Mouse (Mus musculus) right cerebral cortex, adult 2 months (tissue): Measurements from ENCODE around the gene Flywch2.
A peak's percentile ranks its signal among the peaks of the same experiment; 100 is the strongest.

Experiments used
- DNase-seq, 2 experiments: peaks; one replicate each; pipeline ENCODE4 v3.0.0; 2021 to 2022; ENCODE audit warnings: low spot score in 2 of 2

The Flywch2 gene

GRCm38 (mm10) chr17:23748631-23749391, 37.1 kb downstream of the Flywch2 start:
- DNase-seq, result peak; percentile 77

DNA sequence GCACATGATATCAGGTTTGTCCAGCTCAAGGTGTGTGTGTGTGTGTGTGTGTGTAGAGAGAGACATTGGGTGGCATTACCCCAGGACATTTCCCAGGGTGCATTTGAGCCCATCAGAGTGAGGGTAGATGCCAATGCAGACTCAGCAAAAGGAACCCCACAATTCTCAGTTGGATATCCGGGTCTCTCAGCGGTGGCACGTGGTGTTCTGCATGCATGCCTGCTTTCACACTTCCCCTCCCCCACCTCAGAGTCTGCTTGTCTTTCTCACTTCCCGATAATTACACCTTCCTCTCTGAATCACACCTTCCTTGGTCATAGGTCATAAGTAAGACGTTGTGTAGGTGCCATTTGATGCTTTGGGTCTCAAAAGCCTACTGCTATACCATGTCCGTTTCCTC, 37.9 kb downstream of the Flywch2 start:
- no peak for DNase-seq

- DNase-seq, result no peak
These were observed 38.4 kb downstream of the Flywch2 start for GRCm38 (mm10) chr17:23747471-23747870.

DNA sequence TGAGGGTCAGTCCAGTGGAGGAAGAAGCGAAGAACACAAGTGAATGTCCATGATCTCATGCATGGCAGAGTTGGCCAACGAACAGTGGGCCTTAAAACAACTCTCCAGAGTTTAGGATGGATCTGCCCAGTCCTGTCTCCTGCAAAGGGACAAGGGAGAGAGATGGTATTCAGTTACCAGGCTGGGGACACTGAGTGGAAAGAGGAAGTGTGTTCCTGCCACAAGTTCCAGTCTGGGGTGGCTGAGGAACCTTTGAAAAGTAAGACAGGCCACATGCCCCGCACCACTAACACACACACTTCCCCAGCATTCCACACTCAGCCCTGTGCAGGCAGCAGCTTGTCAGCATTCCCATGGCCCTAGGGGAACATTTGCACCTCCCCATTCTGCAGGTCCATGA, 39.1 kb downstream of the Flywch2 start:
- DNase-seq, result no peak

GRCm38 (mm10) chr17:23746311-23746710, 39.6 kb downstream of the Flywch2 start:
- DNase-seq, result no peak

GRCm38 (mm10) chr17:23745301-23746251, 40.3 kb downstream of the Flywch2 start, which contains the start of gene Kremen2:
Gene Kremen2, minus strand, starts transcription at chr17:23745833.
- DNase-seq, result no peak

DNA sequence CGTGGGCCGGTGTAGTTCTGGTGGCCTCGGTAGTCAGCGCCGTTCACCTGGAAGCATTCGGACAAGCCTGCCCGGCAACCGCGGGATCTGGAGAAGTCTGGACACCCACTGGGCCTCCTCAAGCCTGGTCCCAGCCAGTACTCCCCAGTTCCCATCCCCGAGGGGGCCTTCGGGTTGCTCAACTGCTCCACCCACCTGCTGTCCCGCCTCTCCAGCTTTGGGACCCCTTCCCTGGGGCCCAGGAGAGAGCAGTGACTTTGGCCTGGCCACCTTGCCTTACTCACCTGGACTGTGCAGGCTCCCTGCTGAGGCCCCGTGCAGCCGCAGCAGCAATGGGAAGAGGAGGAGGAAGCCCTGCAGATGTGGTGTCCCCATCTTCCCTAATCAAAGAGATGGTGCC, 41.2 kb downstream of the Flywch2 start:
- no peak for DNase-seq

DNA sequence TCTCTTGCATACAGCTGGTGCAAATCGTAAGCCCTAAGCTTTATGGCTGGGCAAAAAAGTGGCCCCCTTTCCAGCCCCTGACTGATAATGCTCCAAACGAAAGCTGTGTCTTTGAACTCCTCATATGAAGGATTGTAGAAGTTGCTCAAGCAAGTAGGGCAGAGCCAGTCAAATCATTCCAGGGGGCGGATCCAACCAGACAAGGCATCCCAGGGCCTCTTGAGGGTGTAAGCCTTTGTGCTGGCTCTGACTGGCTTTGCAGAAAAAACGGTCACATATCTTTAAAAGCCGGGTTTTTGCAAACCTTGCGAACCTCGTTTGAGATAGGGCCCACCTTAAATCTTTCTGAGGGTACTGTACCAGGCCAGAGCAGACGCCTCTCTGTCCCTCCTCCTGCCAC, 41.8 kb downstream of the Flywch2 start:
- no peak for DNase-seq

GRCm38 (mm10) chr17:23742941-23743340, 42.9 kb downstream of the Flywch2 start:
- DNase-seq, result no peak

- no peak for DNase-seq
These were observed 43.6 kb downstream of the Flywch2 start for GRCm38 (mm10) chr17:23742210-23742793.

GRCm38 (mm10) chr17:23741359-23742209, 44.3 kb downstream of the Flywch2 start:
- DNase-seq, result no peak

GRCm38 (mm10) chr17:23740598-23741021, 45.3 kb downstream of the Flywch2 start, which contains the start of gene Paqr4:
Gene Paqr4, minus strand, starts transcription at chr17:23740867.
- DNase-seq, result no peak

GRCm38 (mm10) chr17:23740136-23740584, 45.7 kb downstream of the Flywch2 start:
- peak; percentile 93 to 94 for DNase-seq

GRCm38 (mm10) chr17:23739202-23740135, 46.4 kb downstream of the Flywch2 start:
- peak in 1 of 2 experiments; percentile 47 for DNase-seq

DNA sequence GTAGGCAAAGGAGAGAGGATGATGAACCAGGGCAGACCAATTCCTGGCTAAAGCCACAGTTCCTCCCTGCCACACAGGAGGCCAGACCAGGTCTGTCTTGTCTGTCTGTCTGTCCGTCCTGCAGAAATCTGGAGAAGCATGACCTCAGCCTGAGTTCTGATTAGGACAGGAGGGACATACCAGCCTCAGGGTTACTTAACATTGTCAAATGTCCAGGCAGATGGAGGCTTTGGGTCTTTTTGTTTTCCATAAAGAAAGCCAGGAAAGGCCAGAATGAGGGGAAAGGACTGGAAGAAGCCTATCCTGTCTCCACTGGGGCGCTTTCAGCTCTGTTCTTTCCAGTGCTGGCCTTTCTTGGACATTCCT, 47.1 kb downstream of the Flywch2 start:
- no peak for DNase-seq

GRCm38 (mm10) chr17:23737493-23738445, 48.1 kb downstream of the Flywch2 start:
- no peak for DNase-seq

DNA sequence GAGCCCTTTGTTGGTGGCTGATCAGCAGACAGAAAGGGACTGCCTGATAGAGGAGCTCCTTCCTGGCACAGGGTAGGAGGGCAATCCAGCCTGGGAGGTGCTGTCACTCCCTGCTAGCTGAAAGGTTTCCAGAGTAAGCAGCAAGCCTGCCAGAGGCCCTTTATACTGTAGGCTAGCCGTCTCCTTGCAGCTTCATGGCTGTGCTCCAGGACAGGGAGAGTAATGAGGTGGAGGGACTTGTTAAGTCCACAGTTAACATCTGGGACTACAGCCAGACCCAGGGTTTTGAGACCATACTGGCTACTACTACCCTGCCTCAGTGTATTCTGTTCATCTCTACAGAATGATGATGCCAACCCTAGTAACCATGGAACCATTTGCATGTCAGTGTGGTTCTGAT, 51.5 kb downstream of the Flywch2 start:
- no peak for DNase-seq

GRCm38 (mm10) chr17:23730441-23730840, 55.4 kb downstream of the Flywch2 start:
- no peak for DNase-seq
